Mouse (Mus musculus): Measurements from ENCODE around the gene Dysf. TPM values are rescaled to one million over a fixed set of nuclear protein-coding genes. Genes with fewer than 3 reads are reported as not detected.

The Dysf gene
- total and polyA plus RNA-seq, 3 experiments, result not detected

DNA sequence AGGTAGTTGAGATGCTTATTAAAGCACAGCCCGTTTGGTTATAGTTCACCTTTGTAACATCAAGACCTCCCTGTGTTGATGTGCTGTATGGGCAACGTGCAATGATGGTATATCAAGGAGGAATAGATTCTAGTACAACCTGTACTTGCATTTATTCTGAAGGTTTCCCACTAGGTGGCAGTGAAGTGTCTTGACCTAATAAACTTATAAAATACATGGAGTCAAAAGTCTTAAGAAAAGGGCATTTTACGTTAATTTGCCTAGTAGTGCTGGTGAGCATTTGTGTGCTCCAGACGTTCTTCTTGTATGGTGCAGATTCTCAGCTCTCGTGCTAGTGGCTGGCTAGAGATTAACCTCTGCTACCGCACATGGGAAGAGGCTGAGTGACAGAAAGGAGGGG, 140.1 kb downstream of the Dysf start:
- no peaks in the 10 kb centered on the region for H3K79me2 ChIP-seq (ENCODE audit: control insufficient read depth, insufficient read depth, low read length, poor library complexity)
- H3K36me3 ChIP-seq (ENCODE audit: control insufficient read depth in 1 of 2, insufficient read depth in 2 of 2, low read length in 2 of 2), result no peaks in the 10 kb centered on the region
- H3K27me3 ChIP-seq (ENCODE audit: control insufficient read depth in 1 of 2, insufficient read depth in 2 of 2, low read length in 2 of 2), result no peaks in the 10 kb centered on the region
- no peak overlapping the region for H3K9ac ChIP-seq (ENCODE audit: control insufficient read depth, low read depth, low read length, poor library complexity, severe bottlenecking)
- peak; percentile 4 for DNase-seq (ENCODE audit: low read depth, low spot score)
- TF ChIP-seq CTCF (IDR thresholded peaks at IDR 0.05 in 2 of 3, conservative IDR thresholded peaks at IDR 0.05 in 1 of 3; ENCODE audit: control insufficient read depth in 1 of 3, insufficient read depth in 1 of 3, low read depth in 2 of 3, low read length in 3 of 3, poor library complexity in 1 of 3, severe bottlenecking in 1 of 3) (peak in 1 of 3 experiments; percentile 20; a peak in 1 of 6 replicates), RAD21 (IDR thresholded peaks at IDR 0.05; ENCODE audit: low read depth, low read length) (peak; percentile 17), POLR2A (IDR thresholded peaks at IDR 0.05; ENCODE audit: control insufficient read depth in 1 of 2, insufficient read depth in 1 of 2, low read depth in 1 of 2, low read length in 2 of 2, poor library complexity in 1 of 2) (no peak), USF2 (IDR thresholded peaks at IDR 0.05; ENCODE audit: borderline replicate concordance in 1 of 2, insufficient read depth in 1 of 2, low read depth in 1 of 2, low read length in 2 of 2) (no peak), GABPA (IDR thresholded peaks at IDR 0.05; ENCODE audit: low read depth, low read length) (no peak), MAFK (IDR thresholded peaks at IDR 0.05; ENCODE audit: borderline replicate concordance, low read depth, low read length) (no peak), ETS1 (IDR thresholded peaks at IDR 0.05; ENCODE audit: low read depth, low read length) (no peak), CHD2 (IDR thresholded peaks at IDR 0.05; ENCODE audit: low read length) (no peak), RCOR1 (IDR thresholded peaks at IDR 0.05; ENCODE audit: low read depth, low read length) (no peak), USF1 (IDR thresholded peaks at IDR 0.05; ENCODE audit: low read depth, low read length) (no peak), SMC3 (IDR thresholded peaks at IDR 0.05; ENCODE audit: low read depth, low read length) (peak; percentile 16; the same call in 1 of the 2 replicates), GATA1 (IDR thresholded peaks at IDR 0.05; ENCODE audit: low read depth, low read length) (no peak), TBP (IDR thresholded peaks at IDR 0.05; ENCODE audit: low read depth, low read length) (no peak), MAX (IDR thresholded peaks at IDR 0.05; ENCODE audit: low read length) (no peak), ELF1 (IDR thresholded peaks at IDR 0.05; ENCODE audit: low read depth, low read length) (no peak), HCFC1 (IDR thresholded peaks at IDR 0.05; ENCODE audit: low read depth, low read length) (no peak), CHD1 (IDR thresholded peaks at IDR 0.05; ENCODE audit: low read depth, low read length) (no peak), UBTF (IDR thresholded peaks at IDR 0.05; ENCODE audit: borderline replicate concordance, insufficient read depth, low read depth, low read length) (no peak), MYB (IDR thresholded peaks at IDR 0.05; ENCODE audit: low read depth, low read length) (no peak), SIN3A (IDR thresholded peaks at IDR 0.05; ENCODE audit: low read length) (no peak)
- H3K4me3 ChIP-seq (ENCODE audit: control insufficient read depth in 1 of 2, insufficient read depth in 1 of 2, low read depth in 2 of 2, low read length in 2 of 2), result no peak overlapping the region
- H3K27ac ChIP-seq (ENCODE audit: control insufficient read depth, low read depth, low read length), result no peak overlapping the region
- no peaks in the 10 kb centered on the region for H3K4me1 ChIP-seq (ENCODE audit: control insufficient read depth in 1 of 2, insufficient read depth in 2 of 2, low read length in 2 of 2)
- H3K9me3 ChIP-seq (replicated peaks; ENCODE audit: insufficient read depth, low read length), result no peaks in the 10 kb centered on the region

GRCm38 (mm10) chr6:84154508-84154907, 146.1 kb downstream of the Dysf start:
- Histone ChIP-seq H3K4me3 (ENCODE audit: control insufficient read depth in 1 of 2, insufficient read depth in 1 of 2, low read depth in 2 of 2, low read length in 2 of 2) (no peak overlapping the region), H3K27me3 (ENCODE audit: control insufficient read depth in 1 of 2, insufficient read depth in 2 of 2, low read length in 2 of 2) (no peaks in the 10 kb centered on the region), H3K36me3 (ENCODE audit: control insufficient read depth in 1 of 2, insufficient read depth in 2 of 2, low read length in 2 of 2) (no peaks in the 10 kb centered on the region), H3K4me1 (ENCODE audit: control insufficient read depth in 1 of 2, insufficient read depth in 2 of 2, low read length in 2 of 2) (no peaks in the 10 kb centered on the region), H3K79me2 (ENCODE audit: control insufficient read depth, insufficient read depth, low read length, poor library complexity) (no peaks in the 10 kb centered on the region), H3K27ac (ENCODE audit: control insufficient read depth, low read depth, low read length) (no peak overlapping the region), H3K9ac (ENCODE audit: control insufficient read depth, low read depth, low read length, poor library complexity, severe bottlenecking) (no peak overlapping the region), H3K9me3 (replicated peaks; ENCODE audit: insufficient read depth, low read length) (no peaks in the 10 kb centered on the region)
- TF ChIP-seq E2F4 (IDR thresholded peaks at IDR 0.05; ENCODE audit: borderline replicate concordance, low read depth, low read length), result no peak
- no peak for TF ChIP-seq MXI1 (IDR thresholded peaks at IDR 0.05; ENCODE audit: low read depth, low read length)
- no peak for TF ChIP-seq POLR2AphosphoS2 (IDR thresholded peaks at IDR 0.05; ENCODE audit: low read length)
- TF ChIP-seq CHD2 (IDR thresholded peaks at IDR 0.05; ENCODE audit: low read length), result no peak
- no peak for TF ChIP-seq USF1 (IDR thresholded peaks at IDR 0.05; ENCODE audit: low read depth, low read length)
- no peak for TF ChIP-seq RAD21 (IDR thresholded peaks at IDR 0.05; ENCODE audit: low read depth, low read length)
- no peak for TF ChIP-seq MAZ (IDR thresholded peaks at IDR 0.05; ENCODE audit: low read depth, low read length)
- DNase-seq (ENCODE audit: low read depth, low spot score), result no peak
